Mouse (Mus musculus): ENCODE measurements at regions not wholly inside any gene's neighbourhood (a gene's known extent, or its start where the extent isn't known, plus 50 kb on each side); places are given as distances from the start of the nearest gene placed in this dataset.

DNA sequence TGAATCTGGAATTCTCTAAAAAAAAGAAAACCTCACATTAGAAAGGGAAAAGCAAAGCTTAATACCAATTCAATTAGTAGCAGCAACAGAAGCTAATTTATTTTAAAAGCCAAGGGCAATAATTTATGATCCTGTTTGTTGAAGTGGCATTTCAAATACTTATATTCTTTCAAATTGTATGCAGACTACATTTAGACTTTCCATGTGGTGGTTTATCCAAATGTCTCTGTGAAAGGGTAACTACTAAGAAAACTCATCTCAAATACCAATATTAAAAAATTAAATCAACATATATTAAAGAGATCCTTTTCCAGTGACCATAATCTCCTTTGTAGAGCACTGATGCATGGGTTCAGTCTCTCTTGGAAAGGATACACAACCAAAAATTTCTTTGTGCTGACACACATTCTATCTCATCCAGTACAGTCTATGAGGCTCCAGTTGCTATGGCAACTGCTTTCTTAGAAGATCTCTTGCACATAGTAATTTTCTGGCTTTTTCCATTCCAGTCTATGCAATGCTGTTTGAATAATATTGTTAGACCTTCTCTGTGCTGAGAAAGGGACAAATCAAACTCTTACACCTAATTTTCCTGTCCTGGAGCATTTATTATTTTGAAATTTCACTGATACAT is 102.3 kb upstream of the Ctso start:
- TF ChIP-seq POLR2A (IDR thresholded peaks at IDR 0.05; ENCODE audit: low read depth, low read length) (no peak), CTCF (IDR thresholded peaks at IDR 0.05; ENCODE audit: borderline replicate concordance, insufficient read depth, low read length) (no peak)

Data from embryonic fibroblast, embryonic 13.5 days (primary cell).